Mouse (Mus musculus) heart, embryonic 13.5 days (tissue): Measurements from ENCODE around the gene Pdss1. TPM values are rescaled to one million over a fixed set of nuclear protein-coding genes. Genes with fewer than 3 reads are reported as not detected.
"Not testable (repeated sequence)": the region's sequence is repeated elsewhere in the genome, so short reads cannot be mapped to it uniquely, and the experiment has no call there.

Experiments
- ATAC-seq: fragments of 200-750 bp; cut with Nextera tagmentation; 2 replicates; pipeline ENCODE4 v1.8.0; 2017; ENCODE audit warnings: moderate TSS enrichment; ENCODE audit not compliant: insufficient number of reproducible peaks, low FRiP score, low TSS enrichment; ENCODE audit errors: extremely low read depth
- H3K27ac ChIP-seq: fragments of 300-500 bp; sonication (generic); replicated peaks from 2 replicates; pipeline ENCODE4 v1.5.1; 2015; ENCODE audit warnings: moderate library complexity, mild to moderate bottlenecking, inconsistent platforms
- H3K27me3 ChIP-seq: fragments of 300-500 bp; sonication (generic); replicated peaks from 2 replicates; pipeline ENCODE4 v1.6.1; 2015; ENCODE audit warnings: mild to moderate bottlenecking, inconsistent platforms
- H3K36me3 ChIP-seq: fragments of 300-500 bp; sonication (generic); 2 replicates; pipeline ENCODE4 v1.6.1; 2015; ENCODE audit warnings: mild to moderate bottlenecking, inconsistent platforms
- H3K4me1 ChIP-seq: fragments of 300-500 bp; sonication (generic); 2 replicates; pipeline ENCODE4 v1.6.1; 2015; ENCODE audit warnings: inconsistent platforms
- H3K4me2 ChIP-seq: fragments of 300-500 bp; sonication (generic); 2 replicates; pipeline ENCODE4 v1.6.1; 2015; ENCODE audit warnings: inconsistent platforms, mild to moderate bottlenecking, moderate library complexity
- H3K4me3 ChIP-seq: fragments of 300-500 bp; sonication (generic); 2 replicates; pipeline ENCODE4 v1.5.1; 2015; ENCODE audit warnings: moderate library complexity, mild to moderate bottlenecking, inconsistent platforms
- H3K9ac ChIP-seq: fragments of 300-500 bp; sonication (generic); 2 replicates; pipeline ENCODE4 v1.6.1; 2015; ENCODE audit warnings: inconsistent platforms, mild to moderate bottlenecking, moderate library complexity
- H3K9me3 ChIP-seq: fragments of 300-500 bp; sonication (generic); 2 replicates; pipeline ENCODE4 v1.6.1; 2016; ENCODE audit warnings: inconsistent platforms
- WGBS: fragments of 180-500 bp; shearing (Covaris S2); methylation state at CpG from one replicate; pipeline ENCODE4 v1.1.7; 2015; ENCODE audit warnings: mixed read lengths; 5-methylcytosine and 5-hydroxymethylcytosine counted together
- polyA plus RNA-seq: library from polyadenylated mRNA; unstranded; fragments of >200 nt; fragmentation: Nextera tagmentation; extraction: Ambion mirVana; gene quantifications from 2 replicates; pipeline ENCODE4 v1.2.1, GENCODE M21; 2015

Gene Pdss1
- polyA plus RNA-seq: 29.8 and 31.5 TPM in 2 replicates

- peak within 1 kb of the TSS; percentile 88 for H3K9ac ChIP-seq
- WGBS: under 1% methylated on average over 81 of the region's 81 CpGs
- peak within 1 kb of the TSS; percentile 88 for H3K4me3 ChIP-seq
- H3K4me1 ChIP-seq: peaks cover 18% of the 10 kb centered on the region; the same call in 1 of the 2 replicates
- H3K27ac ChIP-seq: peak within 1 kb of the TSS; percentile 88
- no peaks in the 10 kb centered on the region for H3K9me3 ChIP-seq
- peaks cover 5% of the 10 kb centered on the region; the same call in 1 of the 2 replicates for H3K36me3 ChIP-seq
- peak within 1 kb of the TSS; percentile 74 for H3K4me2 ChIP-seq
- ATAC-seq: peak; percentile 90
- no peaks in the 10 kb centered on the region for H3K27me3 ChIP-seq
Measured at GRCm38 (mm10) chr2:22895282-22896273, at the start of gene Pdss1. Gene Pdss1, plus strand, starts transcription at chr2:22895522.

DNA sequence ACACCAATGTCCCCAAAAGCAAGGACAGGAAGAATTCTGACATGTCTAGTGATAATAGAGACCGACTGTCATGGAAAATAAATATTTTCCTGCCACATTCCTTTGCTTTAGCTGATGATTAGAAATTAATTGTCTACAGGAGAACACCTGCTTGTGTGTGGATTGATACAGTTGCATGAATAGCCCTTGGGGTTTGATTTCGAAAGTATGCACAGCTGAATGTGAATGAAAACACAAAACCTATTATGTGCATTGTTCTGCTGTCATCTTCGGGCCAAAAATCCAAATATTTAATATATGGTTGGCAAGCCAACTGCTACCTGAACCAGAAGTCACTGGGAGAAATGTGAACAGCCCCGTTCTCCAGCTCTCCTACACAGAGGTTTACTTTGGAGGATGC is 43.4 kb upstream of the Pdss1 start:
- no peak overlapping the region for H3K4me3 ChIP-seq
- no peak overlapping the region for H3K4me2 ChIP-seq
- H3K36me3 ChIP-seq: no peaks in the 10 kb centered on the region
- 63% methylated on average over 4 of the region's 4 CpGs for WGBS
- H3K27ac ChIP-seq: no peak overlapping the region
- H3K9ac ChIP-seq: no peak overlapping the region
- H3K4me1 ChIP-seq: no peaks in the 10 kb centered on the region
- H3K27me3 ChIP-seq: no peaks in the 10 kb centered on the region
- no peaks in the 10 kb centered on the region for H3K9me3 ChIP-seq
- no peak for ATAC-seq

DNA sequence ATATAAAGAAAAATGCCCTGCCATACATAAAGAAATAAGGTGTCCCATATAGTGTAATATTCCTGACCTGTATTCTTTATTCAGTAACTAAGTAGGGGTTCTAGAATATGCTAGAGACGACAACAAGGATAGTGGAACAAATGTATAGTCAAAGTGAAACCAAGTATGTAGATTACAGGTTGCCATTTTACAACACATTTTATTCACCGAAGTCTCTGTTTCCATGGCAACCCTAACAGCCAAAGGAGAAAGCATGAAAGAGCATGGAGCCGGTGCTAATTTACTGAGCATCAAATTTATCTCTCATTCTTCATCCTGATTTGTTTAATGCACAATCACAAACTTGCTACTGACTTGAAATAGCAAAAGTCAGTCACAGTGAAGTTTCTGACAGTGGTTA is 37.8 kb upstream of the Pdss1 start:
- H3K27me3 ChIP-seq: no peaks in the 10 kb centered on the region
- H3K27ac ChIP-seq: no peak overlapping the region
- WGBS: 74% methylated on average over 3 of the region's 3 CpGs
- no peak for ATAC-seq
- H3K9ac ChIP-seq: no peak overlapping the region
- no peaks in the 10 kb centered on the region for H3K36me3 ChIP-seq
- no peak overlapping the region for H3K4me3 ChIP-seq
- H3K9me3 ChIP-seq: no peaks in the 10 kb centered on the region
- H3K4me2 ChIP-seq: no peak overlapping the region
- H3K4me1 ChIP-seq: no peaks in the 10 kb centered on the region

GRCm38 (mm10) chr2:22862194-22862593 is 33.1 kb upstream of the Pdss1 start:
- 68% methylated on average over 2 of the region's 2 CpGs for WGBS
- H3K27ac ChIP-seq: no peak overlapping the region
- no peak overlapping the region for H3K4me2 ChIP-seq
- no peak overlapping the region for H3K4me3 ChIP-seq
- no peak overlapping the region for H3K9ac ChIP-seq
- no peaks in the 10 kb centered on the region for H3K4me1 ChIP-seq
- no peaks in the 10 kb centered on the region for H3K36me3 ChIP-seq
- ATAC-seq: no peak
- no peaks in the 10 kb centered on the region for H3K27me3 ChIP-seq
- no peaks in the 10 kb centered on the region for H3K9me3 ChIP-seq

- not testable (repeated sequence) for H3K27me3 ChIP-seq, H3K36me3 ChIP-seq, H3K4me2 ChIP-seq, H3K27ac ChIP-seq, H3K9ac ChIP-seq, H3K4me3 ChIP-seq, ATAC-seq, H3K4me1 ChIP-seq, H3K9me3 ChIP-seq
- WGBS: 2% methylated on average over 6 of the region's 6 CpGs
Measured at GRCm38 (mm10) chr2:22864394-22865037, 30.8 kb upstream of the Pdss1 start.

- Histone ChIP-seq H3K36me3 (no peaks in the 10 kb centered on the region), H3K27ac (no peak overlapping the region), H3K9me3 (no peaks in the 10 kb centered on the region), H3K27me3 (no peaks in the 10 kb centered on the region), H3K4me1 (no peaks in the 10 kb centered on the region), H3K4me3 (no peak overlapping the region), H3K9ac (no peak overlapping the region), H3K4me2 (no peak overlapping the region)
- 88% methylated on average over 1 of the region's 1 CpGs for WGBS
- no peak for ATAC-seq
Measured at GRCm38 (mm10) chr2:22865818-22866217, 29.5 kb upstream of the Pdss1 start.

- H3K4me3 ChIP-seq: no peak overlapping the region
- no peaks in the 10 kb centered on the region for H3K36me3 ChIP-seq
- H3K27ac ChIP-seq: no peak overlapping the region
- H3K27me3 ChIP-seq: no peaks in the 10 kb centered on the region
- no peaks in the 10 kb centered on the region for H3K4me1 ChIP-seq
- H3K4me2 ChIP-seq: no peak overlapping the region
- no peaks in the 10 kb centered on the region for H3K9me3 ChIP-seq
- H3K9ac ChIP-seq: no peak overlapping the region
- 66% methylated on average over 7 of the region's 7 CpGs for WGBS
- ATAC-seq: no peak
Measured at GRCm38 (mm10) chr2:22866894-22867424, 28.4 kb upstream of the Pdss1 start.

GRCm38 (mm10) chr2:22873159-22873558 is 22.2 kb upstream of the Pdss1 start:
- no peak overlapping the region for H3K4me2 ChIP-seq
- H3K9ac ChIP-seq: no peak overlapping the region
- no peak for ATAC-seq
- no peaks in the 10 kb centered on the region for H3K36me3 ChIP-seq
- H3K27me3 ChIP-seq: peaks cover 7% of the 10 kb centered on the region
- H3K27ac ChIP-seq: no peak overlapping the region
- H3K4me3 ChIP-seq: no peak overlapping the region
- 73% methylated on average over 1 of the region's 1 CpGs for WGBS
- H3K4me1 ChIP-seq: no peaks in the 10 kb centered on the region
- H3K9me3 ChIP-seq: no peaks in the 10 kb centered on the region

DNA sequence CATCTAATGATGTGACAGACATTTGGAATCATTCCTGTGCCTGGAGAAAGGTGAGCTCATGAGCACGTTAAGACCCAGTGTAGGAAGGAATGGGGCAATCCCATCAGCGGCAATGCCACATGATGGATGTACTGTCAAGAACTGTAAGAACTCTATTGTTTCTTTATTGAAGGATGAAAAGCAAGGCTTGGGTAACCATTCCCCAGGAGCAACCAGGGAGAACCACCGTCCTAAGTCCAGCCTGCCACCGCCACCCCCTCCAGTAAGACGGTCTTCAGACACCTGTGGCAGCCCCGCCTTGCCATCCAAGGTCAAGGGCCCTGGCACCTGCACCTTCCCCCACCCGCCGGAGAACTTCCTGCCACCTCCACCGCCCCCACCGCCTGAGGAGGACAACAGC is 20.7 kb upstream of the Pdss1 start:
- Histone ChIP-seq H3K27me3 (peaks cover 7% of the 10 kb centered on the region), H3K4me3 (no peak overlapping the region), H3K9me3 (no peaks in the 10 kb centered on the region), H3K4me2 (no peak overlapping the region), H3K36me3 (no peaks in the 10 kb centered on the region), H3K9ac (no peak overlapping the region), H3K4me1 (no peaks in the 10 kb centered on the region), H3K27ac (no peak overlapping the region)
- WGBS: 46% methylated on average over 10 of the region's 10 CpGs
- ATAC-seq: no peak

DNA sequence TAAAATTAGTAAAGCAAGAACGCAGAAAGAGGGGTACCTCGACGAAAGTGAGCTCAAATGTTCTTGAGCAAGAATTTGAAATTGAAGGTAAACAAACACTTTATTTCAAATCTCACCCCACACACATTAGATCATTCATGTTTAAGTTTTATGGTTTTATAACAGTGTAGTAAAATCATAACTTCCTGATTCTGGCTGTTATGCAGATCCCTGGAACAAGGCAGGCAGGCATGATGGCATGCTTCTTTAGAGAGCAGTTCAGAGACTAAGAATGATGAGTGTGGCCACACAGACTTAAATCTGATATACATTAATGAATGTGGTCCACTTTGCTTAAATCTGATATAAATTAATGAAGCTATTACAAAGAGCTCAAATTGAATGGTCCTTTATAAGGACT is 18.7 kb upstream of the Pdss1 start:
- peaks cover 7% of the 10 kb centered on the region for H3K27me3 ChIP-seq
- H3K4me3 ChIP-seq: no peak overlapping the region
- no peak overlapping the region for H3K27ac ChIP-seq
- no peaks in the 10 kb centered on the region for H3K4me1 ChIP-seq
- no peaks in the 10 kb centered on the region for H3K36me3 ChIP-seq
- no peak for ATAC-seq
- H3K9ac ChIP-seq: no peak overlapping the region
- WGBS: 84% methylated on average over 3 of the region's 3 CpGs
- H3K4me2 ChIP-seq: no peak overlapping the region
- no peaks in the 10 kb centered on the region for H3K9me3 ChIP-seq

DNA sequence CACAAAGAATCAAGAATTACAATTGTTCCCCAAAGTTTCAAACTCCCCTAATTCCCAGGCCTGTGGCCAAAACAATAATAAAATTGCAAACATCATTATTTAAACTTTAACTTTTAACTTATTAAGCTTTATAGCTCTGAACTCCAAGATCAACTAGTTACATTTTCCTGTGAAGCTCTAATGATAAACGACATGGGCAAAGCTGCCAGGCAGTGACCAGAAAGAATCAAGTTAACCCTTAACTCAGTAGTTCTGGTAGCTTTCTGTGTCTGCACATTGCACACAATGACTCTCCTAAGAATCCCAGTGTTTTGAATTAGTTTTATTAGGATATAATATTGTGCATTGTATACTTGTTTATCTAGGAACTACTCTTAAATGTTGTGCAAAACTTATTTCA is 16.5 kb upstream of the Pdss1 start:
- 46% methylated on average over 1 of the region's 1 CpGs for WGBS
- H3K36me3 ChIP-seq: no peaks in the 10 kb centered on the region
- no peak overlapping the region for H3K4me2 ChIP-seq

More for the DNA sequence above, 16.5 kb upstream of the Pdss1 start:
- Histone ChIP-seq H3K4me1 (no peaks in the 10 kb centered on the region), H3K27me3 (peaks cover 7% of the 10 kb centered on the region), H3K4me3 (no peak overlapping the region), H3K9me3 (no peaks in the 10 kb centered on the region), H3K9ac (no peak overlapping the region), H3K27ac (no peak overlapping the region)
- ATAC-seq: no peak
